Mouse (Mus musculus) lung, embryonic 14.5 days (tissue): ENCODE results near the gene Eif2b4. TPM values are rescaled to one million over a fixed set of nuclear protein-coding genes. Genes with fewer than 3 reads are reported as not detected.
A peak's percentile ranks its signal among the peaks of the same experiment; 100 is the strongest.

Source experiments
- ATAC-seq: fragments of 200-750 bp; cut with Nextera tagmentation; 2 replicates; pipeline ENCODE4 v1.8.0; 2017; ENCODE audit warnings: mild to moderate bottlenecking, moderate TSS enrichment, moderate library complexity; ENCODE audit not compliant: insufficient read depth
- DNase-seq: peaks from one replicate; pipeline ENCODE4 v3.0.0-alpha.2; 2015
- H3K27ac ChIP-seq: fragments of 300-500 bp; sonication (generic); 2 replicates; pipeline ENCODE4 v1.5.1; 2014; ENCODE audit warnings: low read depth, mild to moderate bottlenecking, moderate library complexity
- H3K27me3 ChIP-seq: fragments of 300-500 bp; sonication (generic); 2 replicates; pipeline ENCODE4 v1.6.1; 2014; ENCODE audit warnings: low read length, control low read depth; ENCODE audit not compliant: insufficient read depth
- H3K36me3 ChIP-seq: fragments of 300-500 bp; sonication (generic); 2 replicates; pipeline ENCODE4 v1.6.1; 2014; ENCODE audit warnings: control low read depth; ENCODE audit not compliant: insufficient read depth
- H3K4me1 ChIP-seq: fragments of 300-500 bp; sonication (generic); 2 replicates; pipeline ENCODE4 v1.6.1; 2014; ENCODE audit warnings: antibody characterized with exemption, control low read depth; ENCODE audit not compliant: insufficient read depth
- H3K4me2 ChIP-seq: fragments of 300-500 bp; sonication (generic); 2 replicates; pipeline ENCODE4 v1.6.1; 2014; ENCODE audit warnings: mild to moderate bottlenecking
- H3K4me3 ChIP-seq: fragments of 300-500 bp; sonication (generic); 2 replicates; pipeline ENCODE4 v1.5.1; 2014; ENCODE audit warnings: low read depth, low read length
- H3K9ac ChIP-seq: fragments of 300-500 bp; sonication (generic); 2 replicates; pipeline ENCODE4 v1.6.1; 2014
- H3K9me3 ChIP-seq: fragments of 300-500 bp; sonication (generic); 2 replicates; pipeline ENCODE4 v1.6.1; 2016; ENCODE audit warnings: low read depth, low read length, control low read depth
- CTCF ChIP-seq: IDR thresholded peaks from 2 replicates; pipeline ENCODE4 v1.5.1; 2016; ENCODE audit warnings: antibody characterized with exemption, low read depth
- WGBS: fragments of 180-500 bp; shearing (Covaris S2); extraction: QIAGEN DNeasy Blood & Tissue Kit; methylation state at CpG from one replicate; pipeline ENCODE4 v1.1.7; 2014; 5-methylcytosine and 5-hydroxymethylcytosine counted together
- polyA plus RNA-seq: library from polyadenylated mRNA; unstranded; fragments of >200 nt; fragmentation: Nextera tagmentation; extraction: Ambion mirVana; gene quantifications from 2 replicates; pipeline ENCODE4 v1.2.1, GENCODE M21; 2014

Gene Eif2b4
- polyA plus RNA-seq, result 64.2 and 70.6 TPM in 2 replicates

GRCm38 (mm10) chr5:31192939-31193630 is at the start of gene Eif2b4, which contains the start of gene Snx17:
Gene Eif2b4 (minus strand): TSS chr5:31193430.
Gene Snx17 (plus strand): TSS chr5:31193227.
- H3K4me2 ChIP-seq, result peak within 1 kb of the TSS; percentile 80
- H3K27me3 ChIP-seq, result no peaks in the 10 kb centered on the region
- peak within 1 kb of the TSS; percentile 84 for H3K4me3 ChIP-seq
- H3K9me3 ChIP-seq, result no peaks in the 10 kb centered on the region
- WGBS, result under 1% methylated on average over 48 of the region's 48 CpGs
- H3K36me3 ChIP-seq, result peaks cover 66% of the 10 kb centered on the region
- peak; percentile 74 for TF ChIP-seq CTCF
- peak within 1 kb of the TSS; percentile 88 for H3K9ac ChIP-seq
- DNase-seq (peak; percentile 99), ATAC-seq (peak; percentile 98)
- peaks cover 8% of the 10 kb centered on the region; the same call in 1 of the 2 replicates for H3K4me1 ChIP-seq
- peak within 1 kb of the TSS; percentile 87 for H3K27ac ChIP-seq

- Histone ChIP-seq H3K36me3 (peaks cover 39% of the 10 kb centered on the region), H3K4me1 (peaks cover 6% of the 10 kb centered on the region; the same call in 1 of the 2 replicates), H3K27me3 (no peaks in the 10 kb centered on the region), H3K9me3 (no peaks in the 10 kb centered on the region), H3K27ac (no peak overlapping the region), H3K9ac (peak overlapping the region; percentile 95), H3K4me3 (peak overlapping the region; percentile 95), H3K4me2 (peak overlapping the region; percentile 73)
- ATAC-seq, result no peak
- 19% methylated on average over 10 of the region's 10 CpGs for WGBS
- no peak for DNase-seq
- no peak for TF ChIP-seq CTCF
These were observed 49.0 kb upstream of the Eif2b4 start for GRCm38 (mm10) chr5:31242191-31242590.

GRCm38 (mm10) chr5:31241522-31242034 is 48.3 kb upstream of the Eif2b4 start:
- H3K4me1 ChIP-seq, result peaks cover 6% of the 10 kb centered on the region; the same call in 1 of the 2 replicates
- peaks cover 33% of the 10 kb centered on the region for H3K36me3 ChIP-seq
- ATAC-seq (no peak), DNase-seq (no peak)
- H3K9ac ChIP-seq, result peak overlapping the region; percentile 95
- peak overlapping the region; percentile 95 for H3K4me3 ChIP-seq
- TF ChIP-seq CTCF, result no peak
- no peaks in the 10 kb centered on the region for H3K9me3 ChIP-seq
- no peaks in the 10 kb centered on the region for H3K27me3 ChIP-seq
- under 1% methylated on average over 13 of the region's 13 CpGs for WGBS
- H3K4me2 ChIP-seq, result peak overlapping the region; percentile 73
- H3K27ac ChIP-seq, result peak overlapping the region; percentile 98; the same call in 1 of the 2 replicates

- DNase-seq, result peak; percentile 98
- Histone ChIP-seq H3K4me2 (peak within 1 kb of the TSS; percentile 73), H3K27me3 (no peaks in the 10 kb centered on the region), H3K9me3 (no peaks in the 10 kb centered on the region), H3K4me3 (peak within 1 kb of the TSS; percentile 95), H3K9ac (peak within 1 kb of the TSS; percentile 95), H3K4me1 (peaks cover 6% of the 10 kb centered on the region; the same call in 1 of the 2 replicates), H3K36me3 (peaks cover 26% of the 10 kb centered on the region), H3K27ac (peak within 1 kb of the TSS; percentile 98)
- no peak for TF ChIP-seq CTCF
- WGBS, result under 1% methylated on average over 99 of the region's 103 CpGs
- ATAC-seq, result peak; percentile 99
These were observed 47.6 kb upstream of the Eif2b4 start, which contains the start of the genes Nrbp1 and Gm9970 for GRCm38 (mm10) chr5:31240637-31241521. Gene Nrbp1 (plus strand): TSS chr5:31240864. Gene Gm9970 (minus strand): TSS chr5:31241232.

- no peak overlapping the region for H3K27ac ChIP-seq
- no peak overlapping the region for H3K4me2 ChIP-seq
- no peak overlapping the region for H3K4me3 ChIP-seq
- H3K36me3 ChIP-seq, result no peaks in the 10 kb centered on the region
- H3K9ac ChIP-seq, result no peak overlapping the region
- no peak for DNase-seq
- H3K9me3 ChIP-seq, result no peaks in the 10 kb centered on the region
- WGBS, result 66% methylated on average over 1 of the region's 1 CpGs
- TF ChIP-seq CTCF, result no peak
- no peaks in the 10 kb centered on the region for H3K4me1 ChIP-seq
- no peak for ATAC-seq
- no peaks in the 10 kb centered on the region for H3K27me3 ChIP-seq
These were observed 33.4 kb upstream of the Eif2b4 start for GRCm38 (mm10) chr5:31226641-31227040.

GRCm38 (mm10) chr5:31222696-31223095 is 29.5 kb upstream of the Eif2b4 start:
- Histone ChIP-seq H3K4me1 (peaks cover 4% of the 10 kb centered on the region; the same call in 1 of the 2 replicates), H3K9ac (no peak overlapping the region), H3K4me3 (no peak overlapping the region), H3K27me3 (no peaks in the 10 kb centered on the region), H3K27ac (no peak overlapping the region), H3K4me2 (no peak overlapping the region), H3K36me3 (no peaks in the 10 kb centered on the region), H3K9me3 (no peaks in the 10 kb centered on the region)
- WGBS, result 92% methylated on average over 9 of the region's 9 CpGs
- TF ChIP-seq CTCF, result no peak
- DNase-seq, result no peak
- no peak for ATAC-seq
